Mouse (Mus musculus) central nervous system, embryonic 18 days (tissue): ENCODE measurements around the gene H2-M9. TPM values are rescaled to one million over a fixed set of nuclear protein-coding genes. Genes with fewer than 3 reads are reported as not detected.

ENCODE experiments used
- polyA plus RNA-seq: library from polyadenylated mRNA; depleted of rRNA; stranded (reverse); fragments of >200 nt; gene quantifications from 2 replicates; pipeline ENCODE4 v1.2.3, GENCODE M21; 2012; rRNA removed

Gene H2-M9
- polyA plus RNA-seq = not detected in 2 replicates

GRCm38 (mm10) chr17:36642566-36642965, at the start of gene H2-M9:
H2-M9 (minus strand) TSS chr17:36642666.

GRCm38 (mm10) chr17:36672119-36672518, 29.7 kb upstream of the H2-M9 start, which contains the start of gene H2-M1:
H2-M1 (minus strand) TSS chr17:36672219.

Other genes with a start within 250 kb of the H2-M9 start
- gene H2-M10.4, start 180.3 kb downstream of the H2-M9 start, polyA plus RNA-seq = not detected in 2 replicates
- gene H2-M11, start 95.6 kb downstream of the H2-M9 start, polyA plus RNA-seq = not detected in 2 replicates
- not detected in 2 replicates for gene H2-M1, start 29.6 kb upstream of the H2-M9 start, polyA plus RNA-seq
- gene H2-M10.5, start 130.2 kb upstream of the H2-M9 start, polyA plus RNA-seq = not detected in 2 replicates
- gene H2-M10.6, start 169.5 kb upstream of the H2-M9 start, polyA plus RNA-seq = not detected in 2 replicates
- 27.3 and 28.2 TPM in 2 replicates for gene Trim26, start 194.5 kb upstream of the H2-M9 start, polyA plus RNA-seq
- gene Trim15, start 224.5 kb upstream of the H2-M9 start, polyA plus RNA-seq = 0.43 and 3.0 TPM in 2 replicates
- gene Trim10, start 226.9 kb upstream of the H2-M9 start, polyA plus RNA-seq = 0.05 TPM in 2 replicates
- 0.15 and 0.21 TPM in 2 replicates for gene Trim40, start 247.5 kb upstream of the H2-M9 start, polyA plus RNA-seq